Mouse (Mus musculus) adrenal gland, adult 18-20 months (tissue): Measurements from ENCODE around the gene Pacsin3. TPM values are rescaled to one million over a fixed set of nuclear protein-coding genes. Genes with fewer than 3 reads are reported as not detected.
"Not testable (repeated sequence)": the region's sequence is repeated elsewhere in the genome, so short reads cannot be mapped to it uniquely, and the experiment has no call there.

ENCODE experiments used
- DNase-seq, 2 experiments: peaks; one replicate each; pipeline ENCODE4 v3.0.0; 2021 to 2022; ENCODE audit warnings: low spot score in 2 of 2
- long read RNA-seq, 2 experiments: library from polyadenylated mRNA; stranded (forward); transcript quantifications; one replicate each; pipeline ENCODE4 v2.0.0; 2021
- total RNA-seq, 2 experiments: library from RNA; stranded (reverse); gene quantifications; 1 replicate in 1 of 2; 2 replicates in 1 of 2; pipeline ENCODE4 v1.2.3; 2021

Gene Pacsin3
- total RNA-seq = 100 to 1,000 TPM in 1 of 2 experiments, 10 to 100 TPM in 1; 35.7 to 130 TPM
- long read RNA-seq, experiment 1, transcript Pacsin3-201 (11 exons, 1,862 nt) = major isoform, 13 of 39 reads
- long read RNA-seq, experiment 1, transcript Pacsin3-215 (11 exons, 1,859 nt) = minor isoform, 6 of 39 reads
- long read RNA-seq, experiment 1, partial matches to known transcripts = 4 of 39 reads
- long read RNA-seq, experiment 1, other reads (novel, unspliced or antisense) = 16 of 39 reads
- long read RNA-seq, experiment 2, transcript Pacsin3-201 (11 exons, 1,862 nt) = major isoform, 85 of 295 reads
- long read RNA-seq, experiment 2, transcript Pacsin3-215 (11 exons, 1,859 nt) = minor isoform, 33 of 295 reads
- long read RNA-seq, experiment 2, transcript Pacsin3-203 (11 exons, 1,993 nt) = minor isoform, 5 of 295 reads
- long read RNA-seq, experiment 2, partial matches to known transcripts = 49 of 295 reads
- long read RNA-seq, experiment 2, other reads (novel, unspliced or antisense) = 123 of 295 reads

DNA sequence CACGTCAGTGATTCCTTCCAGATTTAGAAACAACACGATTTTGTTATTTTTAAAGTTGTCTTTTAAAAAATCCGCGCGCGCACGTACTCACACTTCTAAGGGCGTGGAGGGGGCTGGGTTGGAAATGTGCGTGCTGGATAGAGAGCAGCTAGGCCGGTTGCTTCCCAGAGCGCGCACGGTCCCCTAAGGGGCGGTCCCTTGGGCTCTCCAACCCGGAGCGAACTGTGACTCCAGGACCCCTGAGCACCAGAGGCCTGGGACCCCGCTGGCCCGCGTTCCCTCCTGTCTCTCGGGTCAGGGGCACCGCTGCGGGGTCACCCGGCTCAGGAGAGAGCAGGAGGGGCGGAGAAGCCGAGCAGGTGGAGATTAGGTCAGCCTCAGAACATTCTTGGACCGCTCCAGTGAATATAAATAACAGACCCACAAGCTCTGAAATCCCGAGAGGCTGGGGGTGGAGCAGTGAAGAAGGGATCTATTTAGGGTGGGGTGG is at the start of gene Pacsin3:
Pacsin3 (plus strand) TSS at position 294 of the 490 bp plus-strand sequence.
- no peak for DNase-seq

DNA sequence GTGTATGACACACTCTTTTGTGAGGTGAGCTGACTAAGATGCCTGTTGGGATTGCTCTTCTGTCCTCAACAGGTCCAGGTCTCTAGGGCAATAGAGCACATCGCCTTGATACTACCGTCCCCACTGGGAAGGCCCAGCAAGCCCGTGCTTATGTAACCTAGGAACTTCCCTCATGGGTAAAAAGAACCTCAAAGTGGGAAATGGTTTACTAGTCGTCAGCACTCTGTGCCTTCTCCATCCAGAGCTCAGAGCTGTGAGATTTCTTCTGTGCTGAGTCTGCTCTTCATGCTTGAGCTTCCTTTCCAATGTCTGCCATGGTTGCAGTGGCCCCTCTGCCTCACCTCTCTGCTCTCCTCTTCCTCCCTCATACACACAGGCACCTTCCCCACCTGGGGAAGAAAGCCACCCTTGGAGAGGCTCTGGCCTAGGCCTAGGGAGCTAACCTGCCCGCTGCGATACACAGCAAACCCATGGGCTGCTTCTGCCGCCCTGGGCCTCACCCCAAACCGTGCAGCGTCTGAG is 49.4 kb upstream of the Pacsin3 start:
- DNase-seq = no peak

DNA sequence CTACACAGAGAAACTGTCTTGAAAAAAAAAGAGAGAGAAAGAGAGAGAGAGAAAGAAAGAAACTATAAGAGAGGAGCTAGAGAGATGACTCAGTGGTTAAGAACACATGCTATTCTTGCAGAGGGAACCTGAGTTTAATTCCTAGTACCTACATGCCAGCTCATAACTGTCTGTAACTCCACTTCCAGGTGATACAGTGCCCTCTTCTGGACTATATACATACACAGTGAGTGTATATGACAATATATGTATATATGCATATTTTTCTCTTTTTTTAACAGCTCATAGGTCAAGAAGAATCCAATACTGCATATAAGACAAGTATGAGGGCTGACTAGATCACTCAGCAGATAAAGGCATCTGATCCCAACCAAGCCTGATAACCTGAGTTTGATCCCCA is 42.4 kb upstream of the Pacsin3 start:
- no peak for DNase-seq

- no peak for DNase-seq
These were observed 38.7 kb upstream of the Pacsin3 start for GRCm38 (mm10) chr2:91217032-91217431.

GRCm38 (mm10) chr2:91220501-91220900 is 35.3 kb upstream of the Pacsin3 start:
- no peak for DNase-seq

DNA sequence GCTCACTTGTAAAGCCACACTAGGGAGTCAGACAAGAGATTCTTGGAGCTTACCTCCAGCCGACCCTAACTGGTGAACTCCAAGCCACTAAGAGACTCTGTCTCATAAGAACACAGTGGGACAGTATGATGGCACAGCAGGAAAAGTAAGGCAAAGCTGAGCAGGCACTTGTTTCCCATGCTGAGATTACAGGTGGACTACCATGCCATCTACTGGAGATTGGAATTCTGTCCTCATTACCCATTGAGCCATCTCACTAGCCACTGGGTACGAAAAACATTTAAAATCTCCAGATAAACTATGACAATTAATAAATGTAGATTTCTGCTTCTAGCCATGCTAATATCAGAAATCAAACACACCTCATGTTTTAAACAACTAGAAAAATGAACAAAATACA is 32.1 kb upstream of the Pacsin3 start:
- no peak for DNase-seq

- no peak for DNase-seq
These were observed 26.0 kb upstream of the Pacsin3 start for GRCm38 (mm10) chr2:91229735-91230134.

DNA sequence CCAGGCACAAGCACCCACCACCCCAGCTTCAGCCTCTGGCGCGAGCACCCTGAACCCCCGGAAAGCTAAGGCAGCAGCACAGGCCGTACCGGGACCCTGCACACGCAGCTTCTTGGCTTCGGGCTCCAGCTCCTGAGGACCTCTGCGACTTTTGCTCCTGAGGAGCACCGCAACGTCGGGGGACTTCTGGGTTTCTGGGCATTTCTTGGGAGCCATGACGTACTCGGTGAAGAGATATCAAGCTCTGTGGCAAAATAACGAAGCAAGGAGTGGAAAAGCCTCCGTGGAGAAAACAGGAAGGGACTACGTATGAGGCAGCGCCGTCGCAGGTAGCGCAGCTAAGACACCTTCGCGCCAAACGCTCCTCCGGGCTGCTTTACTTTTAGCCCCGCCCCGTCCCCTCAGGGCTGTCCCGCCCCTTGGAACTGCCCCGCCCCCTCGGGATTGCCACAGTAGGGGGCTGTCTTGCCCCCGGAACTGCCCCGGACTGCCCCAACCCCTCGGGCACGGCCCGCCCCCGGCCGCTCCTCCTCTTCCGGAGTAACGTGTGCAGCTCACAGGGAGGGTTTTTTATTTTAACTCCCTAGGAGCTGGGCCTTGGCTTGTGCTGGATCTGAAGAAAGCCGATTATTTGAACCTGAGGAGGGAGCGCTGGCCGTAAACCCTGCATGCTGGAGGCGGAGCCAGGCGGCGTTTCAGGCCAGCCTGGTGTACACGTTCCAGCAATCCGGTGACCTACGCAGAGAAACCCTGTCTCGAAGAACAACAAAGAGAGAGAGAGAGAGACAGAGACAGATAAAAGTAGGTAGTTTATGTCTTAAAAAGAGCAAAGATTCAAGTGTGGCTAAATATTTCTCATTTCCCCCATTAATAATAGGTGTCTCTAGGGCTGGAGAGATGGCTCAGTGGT is 18.9 kb upstream of the Pacsin3 start, which contains the start of gene Ddb2:
Ddb2 (minus strand) TSS at position 382 of the 910 bp plus-strand sequence.
- DNase-seq = peak; percentile 88

- DNase-seq = not testable (repeated sequence)
These were observed 18.2 kb upstream of the Pacsin3 start for GRCm38 (mm10) chr2:91237511-91238080.

DNA sequence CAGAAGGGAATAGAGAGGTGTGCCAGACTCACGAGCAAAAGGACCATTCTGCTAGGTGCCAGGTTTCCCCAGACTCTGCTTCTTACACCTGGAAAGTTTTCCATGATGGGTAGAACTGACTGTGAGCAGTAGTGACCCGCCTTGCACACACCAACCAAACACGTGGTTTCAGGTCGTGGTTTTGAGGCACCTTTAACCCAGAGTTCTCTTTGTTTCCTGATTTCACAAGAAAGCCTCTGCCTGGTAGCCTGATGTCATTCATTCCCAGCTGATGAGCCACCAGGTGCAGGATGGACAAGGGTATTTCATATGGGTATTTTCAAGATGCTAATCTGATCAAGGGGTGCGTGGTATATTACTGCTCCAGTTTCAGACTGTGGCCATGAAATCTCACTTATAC is 13.2 kb upstream of the Pacsin3 start:
- no peak for DNase-seq

GRCm38 (mm10) chr2:91243416-91243815 is 12.3 kb upstream of the Pacsin3 start:
- DNase-seq = no peak

- DNase-seq = no peak
These were observed 11.1 kb upstream of the Pacsin3 start for GRCm38 (mm10) chr2:91244557-91245228.

GRCm38 (mm10) chr2:91248366-91248765 is 7.4 kb upstream of the Pacsin3 start:
- no peak for DNase-seq

DNA sequence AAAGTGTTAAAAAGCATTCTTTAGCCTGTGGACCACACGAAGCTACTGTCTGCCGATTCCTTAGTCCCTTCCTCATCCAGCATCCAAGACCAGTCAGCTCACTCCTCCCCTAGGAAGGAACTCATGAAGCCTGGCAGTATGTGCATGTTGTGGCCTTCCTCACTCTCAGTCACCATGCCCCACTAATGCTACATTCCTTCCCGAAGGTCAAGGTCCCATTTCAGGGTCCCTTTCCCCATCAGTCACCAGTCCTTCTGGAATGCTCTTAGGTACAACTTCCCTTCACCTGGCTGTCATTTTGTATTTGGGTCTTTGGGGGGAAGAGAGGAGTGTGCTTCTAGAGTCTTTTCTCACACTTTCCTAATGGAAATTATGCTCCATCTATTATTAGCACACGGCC is 3.8 kb upstream of the Pacsin3 start:
- no peak for DNase-seq

- no peak for DNase-seq
These were observed 3.2 kb upstream of the Pacsin3 start for GRCm38 (mm10) chr2:91252512-91252911.

- no peak for DNase-seq
These were observed 901 bp upstream of the Pacsin3 start for GRCm38 (mm10) chr2:91254725-91255380.

DNA sequence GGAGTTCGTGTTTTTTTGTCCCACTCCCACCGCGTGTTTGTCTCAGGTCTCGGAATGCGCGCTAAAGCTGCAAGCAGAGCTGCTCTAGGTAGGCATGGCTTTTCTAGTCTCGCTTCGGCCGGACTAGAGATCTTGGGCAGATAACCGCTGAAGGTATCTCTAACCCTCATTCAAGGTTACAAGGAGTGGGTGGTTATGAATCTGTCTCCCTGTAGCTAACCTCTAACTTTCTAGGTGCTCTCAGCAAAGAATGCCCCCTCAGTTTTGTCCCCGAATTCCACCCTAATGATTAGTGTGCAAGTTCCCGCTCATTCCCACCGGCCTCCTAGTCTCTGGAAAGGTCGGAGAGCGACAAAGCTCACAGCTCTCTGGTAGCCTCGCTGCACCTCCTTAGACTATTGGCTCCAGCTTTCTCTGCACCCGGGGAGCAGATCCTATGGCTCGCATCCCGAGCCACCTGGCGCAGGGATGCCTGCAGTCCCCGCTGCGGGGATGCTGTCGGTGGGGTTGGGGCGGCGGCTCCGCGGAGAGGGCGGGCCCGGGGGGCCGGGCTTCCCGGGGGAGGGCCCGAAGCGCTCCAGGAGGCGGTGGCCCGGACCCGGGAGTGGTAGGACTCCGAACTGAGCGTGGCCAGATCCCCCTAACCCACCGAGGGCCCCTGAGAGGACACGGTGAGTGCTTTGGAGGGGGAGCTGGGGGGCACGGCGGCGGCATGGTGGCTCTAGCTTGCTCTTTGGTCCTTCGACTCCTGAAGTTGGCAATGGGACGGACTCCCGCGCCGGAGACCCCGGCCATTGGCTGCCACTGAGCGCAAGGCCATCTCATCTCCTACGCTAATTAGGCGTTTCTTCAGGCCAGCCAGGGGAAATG is 737 bp downstream of the Pacsin3 start:
- peak; percentile 66 to 75 for DNase-seq

- DNase-seq = peak in 1 of 2 experiments; percentile 48
These were observed 1.6 kb downstream of the Pacsin3 start for GRCm38 (mm10) chr2:91257126-91257980.
